Mouse (Mus musculus): ENCODE measurements around the gene Srrm2.

GRCm38 (mm10) chr17:23854229-23854765, 64.0 kb downstream of the Srrm2 start:
- TF ChIP-seq POLR2A (IDR thresholded peaks at IDR 0.05; ENCODE audit: borderline replicate concordance, control insufficient read depth, low read depth, low read length) (no peak), CTCF (IDR thresholded peaks at IDR 0.05; ENCODE audit: control insufficient read depth, insufficient read depth, low read length) (no peak)
